9 mouse cellular contexts compared by ENCODE assay signal in genomic region chr11:60233235-60233634, GRCm38 (mm10). TPM values are rescaled to one million over a fixed set of nuclear protein-coding genes. Genes with fewer than 3 reads are reported as not detected.
DNase-seq lines count a peak whose midpoint lies in the region; ATAC-seq and TF ChIP-seq lines count a peak whose summit lies in the region.
"Had no signal": no experiment of that assay in that cellular context is flagged by ENCODE, and none has a peak within 500 bp of the region (broad histone marks: within the 10 kb centered on the region; RNA-seq: fewer than 3 reads in every experiment).

No protein-coding gene starts in this region.

- WGBS in forebrain, embryonic 12.5 days, result 61% methylated on average over 8 of the region's 8 CpGs
- 45% methylated on average over 8 of the region's 8 CpGs for WGBS in hindbrain, postnatal 0 days

- H3K4me3 ChIP-seq in forebrain, embryonic 12.5 days (replicated peaks), result no peak overlapping the region
- no peak overlapping the region for H3K4me3 ChIP-seq in hindbrain, postnatal 0 days (ENCODE audit: low read length)
- H3K4me3 ChIP-seq: liver, embryonic 15.5 days had no signal

- no peak overlapping the region for H3K9ac ChIP-seq in forebrain, embryonic 12.5 days
- 0 out of 2 replicates have a peak overlapping the region, but pooled peaks have one; percentile 17 for H3K9ac ChIP-seq in hindbrain, postnatal 0 days (replicated peaks; ENCODE audit: low read length)
- H3K9ac ChIP-seq: liver, embryonic 15.5 days had no signal

- peak overlapping the region; percentile 27; the same call in 1 of the 2 replicates for H3K27ac ChIP-seq in forebrain, embryonic 12.5 days
- peak overlapping the region; percentile 41 for H3K27ac ChIP-seq in hindbrain, postnatal 0 days
- H3K27ac ChIP-seq: liver, embryonic 15.5 days had no signal

- peak; percentile 64 for DNase-seq in left cerebral cortex, postnatal 4 days
- DNase-seq in left cerebral cortex, postnatal 14 days (ENCODE audit: low spot score in 2 of 2), result no peak
- peak; percentile 75 to 87 for DNase-seq in cerebellum, adult 18-20 months
- DNase-seq in hindbrain, postnatal 0 days (ENCODE audit: low spot score), result peak; percentile 59
- no peak for DNase-seq in spleen, postnatal 4 days (ENCODE audit: low spot score in 2 of 2)
- DNase-seq in urinary bladder, postnatal 10 days (ENCODE audit: low spot score), result no peak
- DNase-seq in embryo, embryonic 10 days (ENCODE audit: low spot score), result no peak

- intact Hi-C loops in left cerebral cortex, postnatal 4 days (cut with DNase I), result no loop called here
- intact Hi-C loops in left cerebral cortex, postnatal 14 days (cut with DNase I), result no loop called here

- H3K4me2 ChIP-seq in forebrain, embryonic 12.5 days, result no peak overlapping the region
- no peak overlapping the region for H3K4me2 ChIP-seq in hindbrain, postnatal 0 days (ENCODE audit: low read depth, low read length)
- H3K4me2 ChIP-seq: liver, embryonic 15.5 days had no signal

- ATAC-seq in forebrain, embryonic 12.5 days (ENCODE audit: low FRiP score), result no peak
- ATAC-seq in hindbrain, postnatal 0 days, result peak; percentile 45; the same call in 1 of the 2 replicates

- no peaks in the 10 kb centered on the region for H3K9me3 ChIP-seq in forebrain, embryonic 12.5 days
- H3K9me3 ChIP-seq in hindbrain, postnatal 0 days (ENCODE audit: low read length), result no peaks in the 10 kb centered on the region
- H3K9me3 ChIP-seq: liver, embryonic 15.5 days had no signal

- H3K4me1 ChIP-seq in forebrain, embryonic 12.5 days, result peaks cover 12% of the 10 kb centered on the region
- H3K4me1 ChIP-seq in hindbrain, postnatal 0 days (ENCODE audit: insufficient read depth, low read length), result peaks cover 3% of the 10 kb centered on the region; the same call in 1 of the 2 replicates

- no peaks in the 10 kb centered on the region for H3K27me3 ChIP-seq in forebrain, embryonic 12.5 days
- H3K27me3 ChIP-seq in hindbrain, postnatal 0 days (ENCODE audit: insufficient read depth, low read length), result no peaks in the 10 kb centered on the region
- H3K27me3 ChIP-seq: liver, embryonic 15.5 days had no signal

- no peak for TF ChIP-seq CTCF in hindbrain, postnatal 0 days (IDR thresholded peaks at IDR 0.05; ENCODE audit: low read depth)

- H3K36me3 ChIP-seq in forebrain, embryonic 12.5 days (replicated peaks), result peaks cover 7% of the 10 kb centered on the region; the same call in 1 of the 2 replicates
- peaks cover 18% of the 10 kb centered on the region; the same call in 1 of the 2 replicates for H3K36me3 ChIP-seq in hindbrain, postnatal 0 days (ENCODE audit: insufficient read depth, low read length)
- H3K36me3 ChIP-seq: liver, embryonic 15.5 days had no signal

RNA-seq across cellular contexts. Expression of gene Srebf1, which starts 10.9 kb away (rescaled TPM):
- total RNA-seq in left cerebral cortex, postnatal 4 days (2021), result 10 to 100 TPM; 60.3 to 67.5 TPM
- 10 to 100 TPM; 35.5 to 36.1 TPM for total RNA-seq in left cerebral cortex, postnatal 14 days (2021)
- polyA plus RNA-seq in forebrain, embryonic 12.5 days (2016; fragmentation: Nextera tagmentation; extraction: Ambion mirVana), result 58.0 and 58.1 TPM in 2 replicates
- total RNA-seq in hindbrain, postnatal 0 days (2014; rRNA removed), result 163 and 169 TPM in 2 replicates
- 50.6 and 59.5 TPM in 2 replicates for polyA plus RNA-seq in hindbrain, postnatal 0 days (2015; fragmentation: Nextera tagmentation; extraction: Ambion mirVana)

Comparison
In these comparisons a context has a peak if more than half of its experiments do, and no peak if none do; other contexts are left out.
1. DNase-seq: peak in left cerebral cortex, postnatal 4 days (single experiment), cerebellum, adult 18-20 months (2 of 2) and hindbrain, postnatal 0 days (single experiment); none in left cerebral cortex, postnatal 14 days (0 of 2), spleen, postnatal 4 days (0 of 2), urinary bladder, postnatal 10 days (single experiment) and embryo, embryonic 10 days (single experiment).